Mouse (Mus musculus) brain, embryonic 14.5 days (tissue): ENCODE measurements around the gene Zbtb20.

ENCODE experiments used
- CTCF ChIP-seq: fragments of 200-500 bp; IDR thresholded peaks from 2 replicates; pipeline ENCODE4 v1.5.1; 2012; ENCODE audit warnings: inconsistent platforms, mild to moderate bottlenecking, moderate library complexity, borderline replicate concordance; ENCODE audit not compliant: insufficient read depth, insufficient read length; ENCODE audit errors: extremely low read depth
- POLR2A ChIP-seq: fragments of 200-500 bp; IDR thresholded peaks from 2 replicates; pipeline ENCODE4 v1.6.1; 2012; ENCODE audit warnings: mild to moderate bottlenecking, inconsistent platforms, borderline replicate concordance; ENCODE audit not compliant: poor library complexity, insufficient read depth, insufficient read length, severe bottlenecking; ENCODE audit errors: extremely low read depth

DNA sequence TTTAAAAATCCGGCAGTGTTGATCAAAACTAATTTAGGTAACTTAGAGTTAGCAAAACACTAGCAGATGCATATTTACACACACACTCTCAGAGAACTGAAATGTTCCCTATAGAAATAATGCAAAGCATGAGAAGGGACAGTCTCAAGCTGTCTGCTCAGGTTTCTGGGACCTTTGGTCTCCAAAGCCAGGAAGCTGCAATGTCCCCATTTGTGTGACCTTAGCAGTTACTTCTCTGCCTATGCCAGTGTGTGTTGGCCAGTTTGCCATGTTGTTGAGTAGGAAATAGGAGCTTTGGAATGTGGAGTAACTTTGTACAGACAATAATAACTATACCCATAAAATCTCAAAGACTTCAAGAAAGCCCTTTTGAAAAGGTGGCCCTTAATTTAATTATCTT lies 602.7 kb downstream of the Zbtb20 start:
- no peak for TF ChIP-seq CTCF
- TF ChIP-seq POLR2A, result no peak
